Mouse (Mus musculus): Measurements from ENCODE around the gene Zfp607b.

Zfp607b gene

DNA sequence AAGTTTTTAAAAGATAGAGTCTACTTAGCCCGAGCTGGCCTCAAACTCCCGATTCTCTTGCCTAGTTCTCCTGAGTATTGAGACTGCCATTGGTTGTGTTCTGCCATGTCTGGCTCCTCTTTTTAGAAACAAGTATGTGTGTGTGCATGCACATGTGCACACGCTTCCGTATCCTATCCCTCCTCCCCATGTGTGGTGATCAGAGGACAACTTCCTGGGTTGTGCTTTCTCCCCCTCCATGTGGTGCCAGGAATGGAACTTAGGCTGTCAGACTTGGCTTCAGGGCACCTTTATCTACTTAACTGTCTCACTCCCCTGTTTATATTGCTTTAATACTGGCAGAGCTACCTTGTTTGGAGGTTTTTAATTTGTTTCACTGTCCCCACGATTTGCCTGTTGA is 3.9 kb upstream of the Zfp607b start:
- no peak for DNase-seq (ENCODE audit: low read depth, low spot score)

DNA sequence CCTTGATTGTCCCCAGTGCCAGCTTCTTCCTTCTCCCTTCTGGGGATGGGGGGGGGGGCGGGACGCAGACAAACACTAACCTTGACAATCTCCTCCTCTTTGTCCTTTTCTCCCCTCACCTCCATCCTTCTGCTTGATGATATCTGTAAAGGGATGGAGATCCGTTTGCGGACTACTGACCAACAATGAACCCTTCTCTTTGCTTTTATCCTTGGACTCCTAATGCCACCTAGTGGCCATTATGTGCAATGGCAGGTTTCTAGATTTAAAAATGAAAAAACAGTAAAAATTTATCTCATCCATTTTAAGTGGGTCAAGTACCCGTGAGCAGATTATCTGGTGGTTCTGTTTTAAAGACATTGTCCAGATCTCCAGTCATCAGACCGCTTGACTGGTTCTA is 3.5 kb upstream of the Zfp607b start:
- peak; percentile 57 for DNase-seq (ENCODE audit: low read depth, low spot score)

DNA sequence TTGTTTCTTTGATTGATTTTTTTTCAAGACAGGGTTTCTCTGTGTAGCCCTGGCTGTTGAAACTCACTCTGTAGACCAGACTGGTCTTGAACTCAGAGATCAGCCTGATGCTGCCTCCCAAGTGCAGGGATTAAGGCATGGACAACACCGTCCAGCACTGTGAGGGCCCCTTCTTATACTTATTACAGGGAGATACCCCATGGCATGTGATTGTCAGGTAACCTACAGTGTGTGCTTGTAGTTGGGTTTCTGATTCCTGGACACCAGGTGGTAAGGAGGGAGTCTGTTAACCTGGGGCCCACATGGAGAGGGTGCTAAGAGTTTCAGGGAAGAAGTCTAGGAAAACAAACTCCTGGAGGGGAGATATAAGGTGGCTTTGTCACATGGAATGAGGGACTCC is 2.1 kb upstream of the Zfp607b start:
- DNase-seq (ENCODE audit: low read depth, low spot score) = no peak

DNA sequence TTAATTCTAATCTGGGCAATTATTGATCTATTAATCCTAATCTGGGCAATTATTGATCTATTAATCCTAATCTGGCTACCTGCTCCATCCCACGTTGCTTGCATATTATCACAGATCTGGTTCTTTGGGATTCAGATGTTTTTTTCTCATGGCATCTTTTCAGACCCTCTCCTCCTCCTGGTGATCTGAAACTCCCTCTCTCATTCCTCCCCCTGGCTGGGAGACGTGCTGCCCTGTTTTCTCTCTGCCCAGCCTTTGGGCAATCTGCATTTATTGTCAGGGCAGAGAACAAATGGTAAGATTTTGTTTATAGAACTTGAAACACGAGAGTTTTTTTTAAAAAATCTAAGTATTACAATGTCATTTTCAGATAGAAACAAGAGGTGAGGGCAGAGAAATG is 1.3 kb upstream of the Zfp607b start:
- DNase-seq (ENCODE audit: low read depth, low spot score) = no peak

DNA sequence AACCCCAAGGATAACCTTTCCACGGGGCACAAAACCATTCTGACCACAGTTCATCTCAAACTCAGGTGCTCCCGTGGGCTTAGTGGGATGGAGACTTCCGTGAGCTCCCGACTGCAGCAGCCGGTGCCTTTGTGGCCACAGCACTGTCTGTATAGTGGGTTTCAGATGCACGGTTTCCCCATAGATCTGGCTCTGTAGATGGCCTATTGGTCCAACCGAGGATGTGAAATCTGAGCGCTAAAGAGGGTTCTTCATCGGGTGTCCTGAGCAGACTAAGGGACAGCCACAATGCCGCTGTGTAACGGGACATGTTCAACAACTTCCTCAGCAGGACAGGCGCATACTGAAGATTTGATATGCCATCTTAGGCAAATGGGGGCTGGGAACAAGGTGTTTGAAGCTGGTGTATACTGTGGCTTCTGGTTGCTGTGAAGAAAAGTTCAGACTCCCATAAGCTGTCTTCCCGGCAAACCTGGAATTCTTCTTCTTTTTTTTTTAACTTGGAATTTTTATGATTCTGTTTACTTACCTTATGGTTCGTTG is 823 bp upstream of the Zfp607b start:
- DNase-seq (ENCODE audit: low read depth, low spot score) = no peak

DNA sequence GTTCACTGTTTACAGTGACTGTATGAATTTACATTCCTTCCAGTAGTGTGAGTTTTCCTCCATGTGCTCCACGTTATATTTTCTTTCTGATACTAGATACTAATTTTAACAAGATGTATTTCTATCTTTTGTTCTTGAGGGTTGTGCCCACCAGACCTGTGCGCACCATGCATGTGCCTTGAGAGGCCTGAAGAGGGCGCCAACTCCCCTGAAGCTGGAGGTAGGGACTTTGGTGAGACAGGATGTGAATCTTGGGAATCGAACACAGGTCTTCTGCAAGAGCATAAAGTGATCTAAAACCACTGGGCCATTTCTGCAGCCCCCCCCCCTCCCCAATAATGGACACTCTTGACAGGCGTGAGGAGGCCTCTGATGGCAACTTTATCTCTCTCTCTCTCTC is 1.9 kb downstream of the Zfp607b start:
- DNase-seq (ENCODE audit: low read depth, low spot score) = no peak

DNA sequence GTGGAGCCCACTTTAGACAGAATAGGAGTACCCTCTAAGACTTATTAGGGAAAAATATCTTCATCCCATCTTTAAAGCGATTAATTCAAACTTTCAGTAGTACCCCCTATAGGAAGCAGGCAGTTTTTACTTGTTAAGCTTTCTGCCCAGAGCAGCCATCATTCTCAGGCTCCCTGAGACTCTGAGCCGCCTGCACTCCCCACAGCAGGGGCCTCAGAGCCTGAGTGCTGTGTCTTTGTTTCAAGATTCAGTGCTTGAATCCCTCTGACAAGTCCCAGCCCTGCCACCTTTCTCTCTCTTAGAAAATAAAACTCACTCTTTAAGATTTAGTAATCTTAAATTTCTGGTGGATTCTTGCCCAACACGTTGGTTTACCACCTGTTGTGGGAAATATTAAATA is 7.6 kb downstream of the Zfp607b start:
- no peak for DNase-seq (ENCODE audit: low read depth, low spot score)

DNA sequence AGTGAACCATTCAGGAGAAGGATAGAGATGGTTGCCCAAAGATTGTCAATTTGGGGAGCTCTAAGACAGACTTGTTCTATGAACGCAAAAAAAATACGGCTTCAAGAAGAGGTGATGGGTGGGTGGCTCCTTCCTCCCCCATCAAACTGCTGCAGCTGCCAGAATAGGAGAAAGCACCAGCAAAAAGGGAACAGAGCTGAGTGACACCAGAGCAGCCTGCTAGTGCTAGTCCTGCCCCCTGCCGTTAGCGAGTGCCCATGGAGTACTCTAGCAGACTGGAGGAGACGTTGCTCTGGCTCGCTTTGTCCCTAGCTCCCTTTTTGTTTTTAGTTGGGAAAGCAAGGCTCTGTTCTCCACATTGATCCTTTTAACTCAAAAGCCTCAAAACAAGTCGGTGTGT is 21.3 kb downstream of the Zfp607b start:
- DNase-seq (ENCODE audit: low read depth, low spot score) = no peak

DNA sequence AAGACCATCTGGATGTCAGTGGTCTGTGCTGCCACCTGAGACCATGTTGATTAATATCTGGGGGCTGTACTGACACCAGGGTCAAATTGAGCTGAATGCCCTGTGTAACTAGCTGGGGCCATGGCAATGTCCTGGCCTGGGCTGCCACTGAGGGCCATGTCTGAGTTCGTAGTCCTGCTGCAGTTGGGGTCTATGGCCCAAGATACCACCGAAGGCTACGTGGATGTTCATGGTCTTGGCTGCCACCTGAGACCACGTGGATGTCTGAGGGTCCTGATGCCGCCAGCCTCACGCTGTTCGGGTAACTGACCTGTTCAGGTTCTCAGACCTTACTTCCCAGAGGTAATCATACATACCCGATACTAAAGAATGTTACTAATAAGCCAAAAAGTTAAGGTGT is 32.8 kb downstream of the Zfp607b start:
- DNase-seq (ENCODE audit: low read depth, low spot score) = no peak

DNA sequence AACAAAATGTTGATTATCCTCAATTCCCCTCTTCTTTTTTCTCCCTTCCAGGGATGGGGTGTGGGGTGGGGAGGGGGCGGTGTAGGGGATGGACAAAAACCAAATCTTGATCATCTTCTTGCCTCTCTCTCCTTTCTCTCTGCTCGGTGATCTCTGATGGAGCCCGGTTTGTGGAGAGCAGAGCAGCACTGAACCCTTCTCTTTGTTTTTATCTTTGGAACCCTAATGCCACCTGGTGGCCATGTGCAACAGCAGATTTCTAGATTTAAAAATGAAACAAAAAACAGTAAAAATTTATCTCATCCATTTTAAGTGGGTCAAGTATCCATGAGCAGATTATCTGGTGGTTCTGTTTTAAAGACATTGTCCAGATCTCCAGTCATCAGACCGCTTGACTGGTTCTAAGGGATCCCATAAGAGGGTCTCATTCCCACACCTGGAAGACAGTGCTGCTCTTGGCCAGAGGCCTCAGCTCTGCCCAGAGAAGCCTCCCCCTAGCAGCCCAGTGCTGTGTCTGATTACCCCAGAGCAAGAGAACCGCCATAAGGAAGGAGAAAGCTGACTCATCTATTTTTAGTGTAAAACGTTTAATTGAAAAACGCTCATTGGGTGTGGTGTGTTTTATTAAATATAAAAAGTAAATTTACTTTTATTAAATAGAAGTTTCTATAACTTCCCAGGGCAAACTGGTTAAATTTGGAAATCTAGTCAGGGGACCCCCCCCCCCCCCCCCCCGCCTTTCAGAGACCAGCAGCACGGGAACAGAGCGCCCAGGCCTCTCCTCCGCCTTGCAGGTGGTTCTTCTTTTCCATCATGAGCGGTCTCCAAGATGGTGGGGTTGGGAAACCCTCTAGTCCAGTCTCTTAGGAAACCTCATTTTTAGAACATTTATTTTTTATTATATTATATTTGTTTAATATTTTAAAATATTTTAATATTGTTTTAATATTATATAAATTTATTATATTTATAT is 36.7 kb downstream of the Zfp607b start:
- peak; percentile 67 for DNase-seq (ENCODE audit: low read depth, low spot score)

DNA sequence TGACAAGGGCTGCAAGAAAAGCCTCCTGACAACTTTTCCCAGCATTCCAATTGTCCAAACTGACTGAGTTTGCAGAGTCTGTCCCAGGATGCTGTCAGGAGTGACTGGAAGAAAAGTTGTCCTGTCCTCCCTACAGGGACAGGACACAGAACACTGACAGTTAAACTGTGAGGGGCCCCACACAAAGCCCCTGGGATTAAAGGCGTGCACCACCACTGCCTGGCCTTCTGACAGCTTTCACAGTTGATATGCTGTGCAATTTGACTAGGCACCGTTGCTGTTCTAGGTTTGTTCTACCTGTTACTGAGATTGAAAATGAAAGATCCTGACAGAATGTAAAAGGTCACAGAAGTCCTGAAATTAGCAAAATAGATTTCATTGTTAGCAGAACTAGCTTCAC is 38.3 kb downstream of the Zfp607b start:
- DNase-seq (ENCODE audit: low read depth, low spot score) = no peak

DNA sequence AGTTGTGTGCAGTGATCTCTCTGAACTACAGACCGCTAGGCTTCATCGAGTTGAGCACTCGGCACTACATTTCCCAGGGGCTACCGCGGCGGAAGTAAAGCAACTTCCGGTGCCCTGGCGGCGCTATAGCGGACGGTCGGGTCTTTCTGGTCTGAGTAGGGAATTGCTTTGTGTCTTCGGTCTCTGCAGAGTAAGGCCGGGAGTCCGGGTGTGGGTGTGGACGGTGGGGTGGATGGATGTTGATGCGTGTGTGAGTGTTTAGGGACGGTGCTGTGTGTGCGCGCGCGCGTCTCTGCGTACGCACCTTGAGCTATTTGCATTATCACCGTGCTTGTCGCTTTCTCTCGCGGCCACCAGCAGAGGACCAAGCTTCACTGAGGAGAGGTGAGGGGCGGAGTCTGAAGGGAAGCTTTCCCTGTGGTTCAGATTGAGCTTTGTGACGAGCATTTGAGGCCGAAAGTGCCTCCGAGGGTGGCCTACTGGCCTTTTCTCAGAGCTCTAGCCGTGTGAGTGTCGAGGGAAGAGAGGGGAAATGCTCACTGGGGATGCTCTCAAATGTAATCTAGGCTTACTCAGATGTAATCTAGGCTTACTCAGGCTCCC is 42.2 kb downstream of the Zfp607b start, which contains the start of gene Zfp60:
TSS of gene Zfp60 (plus strand) at position 109 of the 603 bp plus-strand sequence.
- DNase-seq (ENCODE audit: low read depth, low spot score) = peak; percentile 90

DNA sequence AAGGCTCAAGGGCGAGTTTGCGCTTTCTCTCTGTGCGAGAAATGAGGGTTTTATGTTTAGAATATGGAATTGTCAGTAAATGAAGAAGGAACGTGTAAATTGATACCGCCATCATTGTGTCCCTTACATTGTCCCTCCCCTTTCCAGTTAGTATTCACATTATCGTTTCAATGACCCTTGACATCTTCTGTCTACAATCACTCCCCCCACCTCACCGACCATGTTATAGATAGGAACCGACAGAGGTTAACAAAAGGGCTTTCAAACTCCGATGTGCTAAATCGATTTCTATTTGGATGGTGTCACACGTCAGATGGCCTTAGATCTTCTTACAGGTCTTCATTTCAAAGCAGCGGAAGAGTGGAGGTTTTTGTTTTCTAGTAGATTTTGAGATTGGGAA is 42.8 kb downstream of the Zfp607b start:
- DNase-seq (ENCODE audit: low read depth, low spot score) = no peak

DNA sequence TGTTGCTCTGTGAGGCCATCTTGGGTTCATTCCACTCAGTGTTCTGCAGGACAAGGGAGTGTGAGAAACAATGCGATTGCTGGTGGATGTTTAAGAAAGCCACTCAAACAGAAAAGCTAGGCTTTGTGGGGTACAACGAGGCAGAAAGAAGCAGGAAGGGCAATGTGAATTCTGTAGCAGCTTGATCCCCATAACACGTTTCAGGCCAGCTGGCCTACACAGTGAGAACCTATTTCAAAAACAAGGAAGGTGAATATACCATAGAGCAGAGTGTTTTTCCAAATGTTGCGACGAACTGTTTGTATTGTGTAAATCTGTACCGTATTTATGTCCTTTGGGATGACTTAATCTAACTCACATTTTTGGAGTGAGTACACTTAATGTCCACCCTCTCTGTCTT is 43.4 kb downstream of the Zfp607b start:
- DNase-seq (ENCODE audit: low read depth, low spot score) = no peak

DNA sequence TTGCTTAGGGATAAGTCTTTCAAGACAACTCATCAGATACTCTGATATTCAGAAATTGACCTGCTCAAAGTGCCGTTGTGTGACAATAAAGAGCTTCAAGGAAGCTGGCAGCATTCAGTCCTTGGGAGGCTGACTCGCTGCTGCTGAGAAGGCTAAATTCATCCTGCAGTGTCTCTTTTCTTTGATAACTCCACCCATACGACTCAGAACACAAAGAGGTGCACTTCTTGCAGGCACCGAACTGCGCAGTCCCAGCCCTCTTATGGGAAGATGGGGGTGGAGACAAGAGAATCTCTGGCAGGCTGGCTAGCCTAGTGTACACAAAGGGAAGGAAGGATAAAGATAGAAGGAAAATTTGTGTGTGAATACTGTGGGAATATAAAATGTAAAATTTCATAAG is 46.3 kb downstream of the Zfp607b start:
- DNase-seq (ENCODE audit: low read depth, low spot score) = no peak
